Mouse (Mus musculus) embryonic fibroblast, embryonic 13.5 days (primary cell): ENCODE data around the gene Syne3.

Source experiments
- CTCF ChIP-seq: IDR thresholded peaks from 2 replicates; pipeline ENCODE4 v1.5.1; 2011; ENCODE audit warnings: mild to moderate bottlenecking, control low read depth, low read length, moderate library complexity, borderline replicate concordance; ENCODE audit not compliant: insufficient read depth
- POLR2A ChIP-seq: IDR thresholded peaks from 2 replicates; pipeline ENCODE4 v1.6.1; 2011; ENCODE audit warnings: low read depth, mild to moderate bottlenecking, control low read depth, low read length, moderate library complexity

DNA sequence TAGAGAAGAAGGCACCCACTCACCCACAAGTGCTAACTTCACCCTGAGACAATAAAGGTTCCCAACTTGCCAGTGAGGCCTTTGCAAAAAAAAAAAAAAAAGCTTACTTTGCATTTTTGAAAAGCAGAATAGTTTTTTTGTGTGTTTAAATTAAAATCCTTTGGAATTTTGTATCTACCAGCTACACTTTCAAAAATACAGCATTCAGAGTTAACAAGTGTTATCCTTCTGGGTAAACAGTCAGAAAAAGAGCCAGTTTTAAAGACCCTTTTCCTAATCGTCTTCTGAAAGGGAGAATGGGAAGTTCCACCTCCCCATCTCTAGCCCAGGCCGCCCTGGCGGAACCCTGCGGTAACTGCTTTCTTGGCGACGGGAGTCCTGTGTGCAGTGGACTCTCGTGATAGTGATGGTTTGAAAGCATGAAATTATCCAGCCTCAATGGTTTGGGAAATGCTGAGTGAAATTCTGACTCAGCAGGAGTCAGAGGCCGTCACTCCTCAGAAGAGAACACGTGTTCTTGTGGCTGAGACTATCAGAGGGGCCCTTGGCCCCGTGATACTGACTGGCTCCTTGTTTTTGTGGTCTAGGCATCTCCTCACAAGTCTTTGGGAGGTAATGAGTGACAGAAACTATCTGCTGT, 16.5 kb upstream of the Syne3 start:
- TF ChIP-seq POLR2A (no peak), CTCF (no peak)
